Mouse (Mus musculus) liver, embryonic 14.5 days (tissue): ENCODE data around the gene Eif3k. TPM values are rescaled to one million over a fixed set of nuclear protein-coding genes. Genes with fewer than 3 reads are reported as not detected.

ENCODE experiments used
- ATAC-seq: fragments of 200-750 bp; cut with Nextera tagmentation; 2 replicates; pipeline ENCODE4 v1.8.0; 2017; ENCODE audit warnings: moderate number of reproducible peaks, mild to moderate bottlenecking, moderate library complexity; ENCODE audit not compliant: insufficient read depth
- DNase-seq, 3 experiments: peaks; one replicate each; pipeline ENCODE4 v3.0.0-alpha.2; 2012 to 2013; ENCODE audit warnings: low read depth in 3 of 3, low spot score in 3 of 3
- H3K27ac ChIP-seq: fragments of 300-500 bp; sonication (generic); 2 replicates; pipeline ENCODE4 v1.5.1; 2014; ENCODE audit warnings: moderate library complexity, mild to moderate bottlenecking, control low read depth, inconsistent platforms
- H3K27me3 ChIP-seq: fragments of 300-500 bp; sonication (generic); 2 replicates; pipeline ENCODE4 v1.6.1; 2014; ENCODE audit warnings: mild to moderate bottlenecking, low read length, moderate library complexity; ENCODE audit not compliant: control insufficient read depth, insufficient read depth
- H3K36me3 ChIP-seq: fragments of 300-500 bp; sonication (generic); replicated peaks from 2 replicates; pipeline ENCODE4 v1.6.1; 2014; ENCODE audit warnings: low read depth; ENCODE audit not compliant: control insufficient read depth, insufficient read depth
- H3K4me1 ChIP-seq, 2 experiments: fragments of 200-500 bp in 1 of 2; fragments of 300-500 bp in 1 of 2; sonication (generic) in 1 of 2; replicated peaks; 2 replicates each; pipeline ENCODE4 v1.6.1; 2012 to 2014; ENCODE audit warnings: antibody characterized with exemption in 1 of 2, inconsistent platforms in 1 of 2, low read length in 1 of 2; ENCODE audit not compliant: control insufficient read depth in 2 of 2, insufficient read depth in 2 of 2
- H3K4me2 ChIP-seq: fragments of 300-500 bp; sonication (generic); 2 replicates; pipeline ENCODE4 v1.6.1; 2014; ENCODE audit warnings: low read depth, mild to moderate bottlenecking, control low read depth, moderate library complexity
- H3K4me3 ChIP-seq, 2 experiments: fragments of 200-500 bp in 1 of 2; fragments of 300-500 bp in 1 of 2; sonication (generic) in 1 of 2; 2 replicates each; pipeline ENCODE4 v1.5.1; 2012 to 2014; ENCODE audit warnings: low read depth in 2 of 2, low read length in 2 of 2, mild to moderate bottlenecking in 2 of 2, control low read depth in 1 of 2, inconsistent platforms in 1 of 2, moderate library complexity in 1 of 2; ENCODE audit not compliant: insufficient read depth in 1 of 2
- H3K9ac ChIP-seq: fragments of 300-500 bp; sonication (generic); replicated peaks from 2 replicates; pipeline ENCODE4 v1.6.1; 2014; ENCODE audit warnings: mild to moderate bottlenecking, control low read depth, moderate library complexity
- H3K9me3 ChIP-seq: fragments of 300-500 bp; sonication (generic); 2 replicates; pipeline ENCODE4 v1.6.1; 2016; ENCODE audit warnings: low read length, mixed read lengths; ENCODE audit not compliant: control insufficient read depth
- CTCF ChIP-seq: IDR thresholded peaks from 2 replicates; pipeline ENCODE4 v1.5.1; 2016; ENCODE audit warnings: antibody characterized with exemption, low read depth, control low read depth
- EP300 ChIP-seq: IDR thresholded peaks from 2 replicates; pipeline ENCODE4 v1.6.1; 2016; ENCODE audit warnings: antibody characterized with exemption, low read depth
- WGBS: fragments of 180-500 bp; shearing (Covaris S2); extraction: QIAGEN DNeasy Blood & Tissue Kit; methylation state at CpG from one replicate; pipeline ENCODE4 v1.1.7; 2014; ENCODE audit not compliant: insufficient replicate concordance; 5-methylcytosine and 5-hydroxymethylcytosine counted together
- polyA plus RNA-seq, 2 experiments: library from polyadenylated mRNA; depleted of rRNA in 1 of 2; stranded (reverse) in 1 of 2; unstranded in 1 of 2; fragments of >200 nt; fragmentation: Nextera tagmentation in 1 of 2; extraction: Ambion mirVana in 1 of 2; gene quantifications; 2 replicates each; pipeline versions ENCODE4 v1.2.1 to v1.2.3; 2012 to 2014

Gene Eif3k
- polyA plus RNA-seq (2012; rRNA removed) (281 and 283 TPM in 2 replicates), polyA plus RNA-seq (2014; fragmentation: Nextera tagmentation; extraction: Ambion mirVana) (283 and 288 TPM in 2 replicates)

DNA sequence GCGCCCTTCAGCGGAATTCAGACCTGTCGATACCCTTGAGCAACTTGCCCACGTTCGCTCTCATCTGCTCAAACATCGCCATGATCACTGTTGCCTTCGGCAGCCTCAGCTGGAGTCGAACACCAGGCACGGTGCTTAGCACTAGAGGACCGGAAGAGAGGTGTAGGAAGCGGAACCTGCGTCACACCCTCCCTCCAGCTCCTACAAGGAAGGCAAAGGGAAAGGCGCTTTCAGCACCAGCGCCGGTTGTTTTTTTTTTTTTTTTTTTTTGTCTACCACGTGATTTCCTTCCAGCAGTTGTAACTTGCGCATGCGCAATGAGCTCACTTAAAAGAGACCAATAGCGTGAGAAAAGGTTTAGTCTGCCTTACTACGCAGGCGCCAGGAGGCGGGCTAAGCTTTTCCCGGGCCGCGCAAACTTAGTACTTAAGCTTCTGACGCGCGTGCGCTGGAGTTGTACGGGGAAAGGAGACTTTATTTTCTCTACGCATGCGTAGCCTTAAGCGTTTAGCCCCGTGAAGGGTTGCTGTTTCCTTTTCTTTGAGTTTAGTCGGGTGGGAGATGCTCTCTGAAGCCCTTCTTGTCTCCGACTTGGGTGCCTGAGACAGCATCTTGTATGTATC, at the start of gene Eif3k, which contains the start of gene Map4k1:
Gene Eif3k (minus strand): TSS at position 214 of the 623 bp plus-strand sequence.
Gene Map4k1 (plus strand): TSS at position 400 of the 623 bp plus-strand sequence.
- ATAC-seq, result peak; percentile 93
- H3K27ac ChIP-seq, result peak within 1 kb of the TSS; percentile 82
- H3K36me3 ChIP-seq, result peaks cover 29% of the 10 kb centered on the region
- no peaks in the 10 kb centered on the region for H3K27me3 ChIP-seq
- no peaks in the 10 kb centered on the region for H3K9me3 ChIP-seq
- peaks cover 16 to 22% of the 10 kb centered on the region in 2 experiments for H3K4me1 ChIP-seq
- H3K4me2 ChIP-seq, result peak within 1 kb of the TSS; percentile 90
- no peak; the same call in 1 of the 2 replicates for TF ChIP-seq EP300
- TF ChIP-seq CTCF, result 0 out of 2 replicates have a peak, but pooled peaks have one; percentile 9
- peak; percentile 99 for DNase-seq
- under 1% methylated on average over 36 of the region's 36 CpGs for WGBS
- H3K4me3 ChIP-seq, result peak within 1 kb of the TSS; percentile 90 to 99
- peak within 1 kb of the TSS; percentile 85 for H3K9ac ChIP-seq

GRCm38 (mm10) chr7:29029690-29030656, 48.3 kb upstream of the Eif3k start:
- H3K4me2 ChIP-seq, result peak overlapping the region; percentile 0

GRCm38 (mm10) chr7:29028761-29029160, 47.1 kb upstream of the Eif3k start:
- peaks cover 20 to 26% of the 10 kb centered on the region in 2 experiments for H3K4me1 ChIP-seq
- no peak overlapping the region for H3K4me2 ChIP-seq
- H3K9me3 ChIP-seq, result no peaks in the 10 kb centered on the region
- H3K4me3 ChIP-seq, result no peak overlapping the region
- H3K27ac ChIP-seq, result no peak overlapping the region
- no peak overlapping the region for H3K9ac ChIP-seq
- 74% methylated on average over 6 of the region's 6 CpGs for WGBS
- ATAC-seq, result no peak
- H3K36me3 ChIP-seq, result no peaks in the 10 kb centered on the region
- DNase-seq, result no peak
- no peaks in the 10 kb centered on the region for H3K27me3 ChIP-seq
- TF ChIP-seq CTCF, result no peak

More at GRCm38 (mm10) chr7:29029690-29030656, 48.3 kb upstream of the Eif3k start:
- Histone ChIP-seq H3K4me1 (peaks cover 20 to 26% of the 10 kb centered on the region in 2 experiments), H3K9me3 (no peaks in the 10 kb centered on the region), H3K27ac (peak overlapping the region; percentile 92), H3K27me3 (no peaks in the 10 kb centered on the region), H3K4me3 (no peak overlapping the region), H3K9ac (peak overlapping the region; percentile 48), H3K36me3 (no peaks in the 10 kb centered on the region)
- DNase-seq (peak; percentile 79 to 81 (median 81)), ATAC-seq (peak; percentile 99)
- TF ChIP-seq CTCF (no peak), EP300 (peak; percentile 97)
- WGBS, result 31% methylated on average over 14 of the region's 14 CpGs

DNA sequence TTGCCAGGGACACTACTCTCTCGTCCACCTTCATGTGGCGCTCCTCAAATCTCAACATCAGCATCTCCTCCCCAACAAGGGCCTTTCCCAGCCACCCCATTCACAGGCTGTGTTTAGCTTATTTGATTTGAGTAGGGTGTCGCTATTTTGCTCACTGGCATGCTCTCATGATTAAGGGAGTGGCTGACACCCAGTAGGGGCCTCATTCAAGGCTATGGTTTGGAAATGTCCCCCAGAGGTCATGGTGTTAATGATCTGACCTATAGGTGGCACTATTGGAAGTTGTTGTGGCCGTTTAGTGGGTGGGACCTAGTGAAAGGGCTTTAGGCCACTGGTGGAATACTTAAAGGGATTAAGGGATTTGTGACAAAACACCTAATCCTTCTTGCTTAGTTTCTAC, 45.1 kb upstream of the Eif3k start:
- Histone ChIP-seq H3K9me3 (no peaks in the 10 kb centered on the region), H3K36me3 (no peaks in the 10 kb centered on the region), H3K4me3 (no peak overlapping the region), H3K27me3 (no peaks in the 10 kb centered on the region), H3K9ac (no peak overlapping the region), H3K4me2 (no peak overlapping the region), H3K4me1 (peaks cover 20 to 26% of the 10 kb centered on the region in 2 experiments), H3K27ac (no peak overlapping the region)
- DNase-seq (no peak), ATAC-seq (no peak)
- TF ChIP-seq CTCF, result 0 out of 2 replicates have a peak, but pooled peaks have one; percentile 4
- TF ChIP-seq EP300, result no peak
- 77% methylated on average over 4 of the region's 4 CpGs for WGBS
